Mouse (Mus musculus) sigmoid colon, adult 10 weeks (tissue): ENCODE results near the gene Zfp790. TPM values are rescaled to one million over a fixed set of nuclear protein-coding genes. Genes with fewer than 3 reads are reported as not detected.

Source experiments
- polyA plus RNA-seq: library from polyadenylated mRNA; stranded (reverse); fragments of 350-450 nt; fragmentation: Illumina TruSeq; extraction: RNeasy Lipid Tissue Mini Kit (QIAGEN cat#74804); gene quantifications from one replicate; pipeline ENCODE4 v1.2.3, GENCODE M21; 2014; ENCODE audit warnings: low read depth, low replicate concordance

Zfp790 gene
- polyA plus RNA-seq, result 10.7 TPM

GRCm38 (mm10) chr7:29815910-29816429 is at the start of gene Zfp790:
Zfp790 (plus strand) TSS chr7:29816114.

GRCm38 (mm10) chr7:29768090-29768900 is 47.6 kb upstream of the Zfp790 start, which contains the start of gene Zfp84:
Zfp84 (plus strand) TSS chr7:29768552.

GRCm38 (mm10) chr7:29783871-29784551 is 31.9 kb upstream of the Zfp790 start, which contains the start of gene Zfp30:
Zfp30 (plus strand) TSS chr7:29783998.

DNA sequence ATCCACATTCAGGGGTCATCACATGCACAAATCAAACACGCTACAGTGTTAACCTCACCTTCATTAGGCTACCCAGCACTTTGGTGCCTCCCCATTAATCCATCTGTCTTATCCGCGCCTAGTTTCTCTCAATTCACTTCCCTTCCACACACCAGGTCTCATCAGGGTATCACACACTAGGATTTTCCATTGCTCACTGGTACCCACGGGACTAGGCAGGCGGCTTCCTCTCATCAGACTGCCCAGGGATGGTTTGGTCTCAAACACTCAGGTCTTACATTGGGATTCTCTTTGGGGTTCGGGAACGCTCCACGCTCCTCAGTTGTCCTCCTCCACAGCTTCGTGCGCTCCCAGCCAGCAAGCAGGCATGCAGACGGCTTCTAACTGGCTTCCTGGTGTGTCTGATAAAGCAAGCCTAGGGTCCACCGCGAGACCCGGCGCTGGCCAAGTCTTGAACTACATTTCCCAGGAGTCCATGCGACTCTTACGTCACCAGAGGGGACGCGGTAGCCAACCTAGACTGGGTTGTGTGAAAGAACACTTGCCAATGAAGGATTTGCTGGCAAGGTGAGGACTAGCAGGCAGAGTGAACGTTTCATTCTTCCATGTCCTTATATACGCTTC is 37.4 kb downstream of the Zfp790 start, which contains the start of gene Zfp940:
Gene Zfp940 (minus strand): TSS at position 451 of the 624 bp plus-strand sequence.

DNA sequence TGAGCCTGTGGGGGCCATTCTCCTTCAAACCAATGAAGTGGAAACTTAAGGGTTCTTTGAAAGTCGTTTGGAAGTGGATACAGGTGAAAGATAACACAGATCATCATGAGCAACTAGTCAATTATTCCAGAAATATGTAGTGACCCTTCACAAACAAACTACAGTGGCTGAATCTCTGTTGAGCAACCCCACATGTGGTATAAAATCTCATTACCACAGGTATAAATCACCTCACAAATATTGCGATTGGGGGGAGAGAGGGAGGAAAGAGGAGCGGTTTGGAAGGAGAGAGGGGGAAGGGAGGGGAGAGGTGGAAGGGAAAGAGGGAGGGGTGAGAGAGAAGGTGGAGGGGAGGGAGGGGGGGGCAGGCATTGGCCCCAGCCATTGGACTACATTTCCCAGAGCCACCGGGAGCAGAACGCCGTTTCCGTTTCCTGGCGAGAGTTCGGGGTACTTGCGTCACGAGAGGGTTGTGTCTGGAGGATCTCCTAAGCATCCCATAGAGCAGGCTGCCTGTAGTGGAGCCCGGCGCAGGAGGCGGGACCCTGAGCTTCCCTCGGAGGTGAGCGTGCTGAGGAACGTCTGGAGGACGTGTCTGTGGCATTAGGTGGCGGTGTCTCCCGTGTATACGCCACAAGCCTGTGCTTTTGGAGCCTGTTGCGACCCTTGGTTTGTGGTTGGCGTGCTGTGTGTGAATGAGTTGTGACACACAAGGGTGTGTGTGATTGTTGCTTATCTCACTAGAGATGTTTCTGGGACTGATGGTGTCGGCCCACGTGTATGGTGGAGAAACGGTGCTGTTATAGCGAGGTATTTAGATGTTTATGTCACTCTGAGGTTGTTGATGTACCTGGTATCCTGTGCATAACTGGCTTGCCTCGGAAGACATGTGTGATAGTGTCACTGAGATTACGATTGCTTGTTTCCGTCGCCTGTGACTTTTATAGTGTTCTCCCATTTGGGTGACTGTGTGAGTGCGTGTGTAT is 43.9 kb downstream of the Zfp790 start, which contains the start of gene Zfp420:
Gene Zfp420 (plus strand): TSS at position 448 of the 986 bp plus-strand sequence.

Other genes starting within 250 kb of the Zfp790 start
- not detected for gene Catsperg2, start 89.1 kb upstream of the Zfp790 start, polyA plus RNA-seq
- 14.6 TPM for gene Zfp84, start 47.6 kb upstream of the Zfp790 start, polyA plus RNA-seq
- gene Zfp30, start 32.1 kb upstream of the Zfp790 start, polyA plus RNA-seq, result 0.91 TPM
- gene Zfp940, start 37.6 kb downstream of the Zfp790 start, polyA plus RNA-seq, result 2.3 TPM
- gene Zfp420, start 43.9 kb downstream of the Zfp790 start, polyA plus RNA-seq, result 21.9 TPM
- gene Zfp27, start 90.5 kb downstream of the Zfp790 start, polyA plus RNA-seq, result 5.2 TPM
- 8.7 TPM for gene Zfp383, start 92.1 kb downstream of the Zfp790 start, polyA plus RNA-seq
- 5.9 TPM for gene Zfp74, start 138.0 kb downstream of the Zfp790 start, polyA plus RNA-seq
- gene Zfp568, start 167.8 kb downstream of the Zfp790 start, polyA plus RNA-seq, result 6.9 TPM
- gene Zfp14, start 235.3 kb downstream of the Zfp790 start, polyA plus RNA-seq, result 5.6 TPM